Mouse (Mus musculus) hindbrain, embryonic 12.5 days (tissue): ENCODE data around the gene 2300002M23Rik. TPM values are rescaled to one million over a fixed set of nuclear protein-coding genes. Genes with fewer than 3 reads are reported as not detected.

ENCODE experiments used
- ATAC-seq: fragments of 200-750 bp; cut with Nextera tagmentation; 2 replicates; pipeline ENCODE4 v1.8.0; 2017; ENCODE audit warnings: moderate TSS enrichment; ENCODE audit not compliant: low FRiP score
- H3K27ac ChIP-seq: fragments of 300-500 bp; sonication (generic); 2 replicates; pipeline ENCODE4 v1.5.1; 2016; ENCODE audit warnings: mild to moderate bottlenecking
- H3K27me3 ChIP-seq: fragments of 300-500 bp; sonication (generic); 2 replicates; pipeline ENCODE4 v1.6.1; 2016; ENCODE audit warnings: mild to moderate bottlenecking
- H3K36me3 ChIP-seq: fragments of 300-500 bp; sonication (generic); 2 replicates; pipeline ENCODE4 v1.6.1; 2016; ENCODE audit warnings: mild to moderate bottlenecking
- H3K4me1 ChIP-seq: fragments of 300-500 bp; sonication (generic); 2 replicates; pipeline ENCODE4 v1.6.1; 2016
- H3K4me2 ChIP-seq: fragments of 300-500 bp; sonication (generic); replicated peaks from 2 replicates; pipeline ENCODE4 v1.6.1; 2016; ENCODE audit warnings: mild to moderate bottlenecking
- H3K4me3 ChIP-seq: fragments of 300-500 bp; sonication (generic); 2 replicates; pipeline ENCODE4 v1.5.1; 2016; ENCODE audit warnings: mild to moderate bottlenecking
- H3K9ac ChIP-seq: fragments of 300-500 bp; sonication (generic); 2 replicates; pipeline ENCODE4 v1.6.1; 2016; ENCODE audit warnings: mild to moderate bottlenecking, moderate library complexity
- H3K9me3 ChIP-seq: fragments of 300-500 bp; sonication (generic); replicated peaks from 2 replicates; pipeline ENCODE4 v1.6.1; 2016; ENCODE audit warnings: mild to moderate bottlenecking
- WGBS: fragments of 180-500 bp; shearing (Covaris S2); methylation state at CpG from one replicate; pipeline ENCODE4 v1.1.7; 2016; 5-methylcytosine and 5-hydroxymethylcytosine counted together
- polyA plus RNA-seq: library from polyadenylated mRNA; unstranded; fragments of >200 nt; fragmentation: Nextera tagmentation; extraction: Ambion mirVana; gene quantifications from 2 replicates; pipeline ENCODE4 v1.2.1, GENCODE M21; 2016

Gene 2300002M23Rik
- not detected in 2 replicates for polyA plus RNA-seq

DNA sequence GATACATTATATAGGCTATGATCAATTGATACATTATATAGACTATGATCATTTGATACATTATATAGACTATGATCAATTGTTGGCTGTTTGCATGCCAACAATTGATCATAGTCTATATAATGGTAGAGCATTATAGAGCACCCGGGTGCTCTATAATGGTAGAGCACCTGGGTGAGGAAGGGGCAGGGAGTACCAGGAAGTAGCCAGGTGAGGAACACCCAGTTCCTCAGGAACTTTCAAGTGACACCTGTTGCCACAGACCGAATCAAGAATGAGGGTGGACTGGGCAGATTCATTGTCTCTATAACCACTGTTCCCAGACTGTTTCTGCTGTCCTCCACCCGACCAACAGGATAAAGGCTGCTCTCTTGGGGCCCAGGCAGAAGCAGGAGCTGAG, at the start of gene 2300002M23Rik:
Gene 2300002M23Rik (plus strand): TSS at position 301 of the 400 bp plus-strand sequence.
- Histone ChIP-seq H3K4me3 (no peak within 1 kb of the TSS), H3K4me2 (no peak within 1 kb of the TSS), H3K27ac (no peak within 1 kb of the TSS), H3K27me3 (peaks cover 22% of the 10 kb centered on the region), H3K9me3 (no peaks in the 10 kb centered on the region), H3K4me1 (peaks cover 15% of the 10 kb centered on the region), H3K36me3 (no peaks in the 10 kb centered on the region), H3K9ac (no peak within 1 kb of the TSS)
- 59% methylated on average over 3 of the region's 3 CpGs for WGBS
- ATAC-seq, result no peak

DNA sequence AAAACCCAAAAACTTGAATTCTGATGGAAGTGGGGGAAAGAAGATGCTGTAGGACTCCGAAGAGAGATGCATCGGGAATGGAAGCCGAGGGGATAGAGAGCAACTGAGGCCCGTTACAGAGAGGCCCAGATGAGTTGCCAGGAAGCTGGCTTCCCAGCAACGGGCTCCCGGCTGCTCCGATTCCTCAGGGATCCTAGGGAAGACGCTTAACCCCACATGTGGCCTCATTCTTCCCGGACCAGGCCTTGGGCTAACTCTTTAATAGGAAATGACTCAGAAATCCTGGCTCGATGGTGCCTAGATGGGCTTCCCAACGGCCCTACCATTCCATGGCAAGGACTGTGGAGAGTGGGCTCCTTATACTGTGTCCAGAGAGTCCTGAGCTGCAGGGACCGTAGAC, 49.7 kb upstream of the 2300002M23Rik start:
- ATAC-seq, result no peak
- Histone ChIP-seq H3K36me3 (0 out of 2 replicates have a peak, but pooled peaks cover 7% of the 10 kb centered on the region), H3K9me3 (no peaks in the 10 kb centered on the region), H3K9ac (peak overlapping the region; percentile 55), H3K4me2 (peak overlapping the region; percentile 77), H3K4me3 (peak overlapping the region; percentile 55), H3K27ac (0 out of 2 replicates have a peak overlapping the region, but pooled peaks have one; percentile 40), H3K4me1 (peaks cover 32% of the 10 kb centered on the region), H3K27me3 (peaks cover 5% of the 10 kb centered on the region; the same call in 1 of the 2 replicates)
- 9% methylated on average over 12 of the region's 12 CpGs for WGBS

DNA sequence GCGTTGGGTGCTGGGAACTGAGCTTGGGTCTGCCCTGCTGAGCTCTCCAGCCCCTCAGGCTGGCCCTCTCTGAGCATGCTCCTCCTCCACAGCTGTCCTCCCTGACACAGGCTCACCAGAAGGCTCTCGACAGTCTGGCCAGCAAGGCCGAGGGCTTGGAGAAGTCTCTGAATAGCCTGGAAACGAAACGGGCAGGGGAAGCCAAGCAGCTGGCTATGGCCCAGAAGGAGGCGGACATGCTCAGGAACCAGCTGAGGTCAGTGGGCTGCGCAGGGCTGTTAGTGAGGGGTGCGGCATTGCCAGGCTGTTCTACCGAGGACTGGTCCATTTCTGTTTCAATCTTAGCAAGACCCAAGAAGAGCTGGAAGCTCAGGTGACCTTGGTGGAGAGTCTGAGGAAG, 42.9 kb upstream of the 2300002M23Rik start:
- Histone ChIP-seq H3K4me3 (no peak overlapping the region), H3K9me3 (no peaks in the 10 kb centered on the region), H3K36me3 (peaks cover 31% of the 10 kb centered on the region), H3K27ac (no peak overlapping the region), H3K4me2 (no peak overlapping the region), H3K4me1 (no peaks in the 10 kb centered on the region), H3K27me3 (no peaks in the 10 kb centered on the region), H3K9ac (no peak overlapping the region)
- WGBS, result 89% methylated on average over 9 of the region's 9 CpGs
- ATAC-seq, result no peak

GRCm38 (mm10) chr17:35526644-35527043, 40.6 kb upstream of the 2300002M23Rik start:
- Histone ChIP-seq H3K9ac (no peak overlapping the region), H3K4me3 (no peak overlapping the region), H3K9me3 (no peaks in the 10 kb centered on the region), H3K4me1 (peaks cover 7% of the 10 kb centered on the region; the same call in 1 of the 2 replicates), H3K27ac (no peak overlapping the region), H3K4me2 (no peak overlapping the region), H3K27me3 (no peaks in the 10 kb centered on the region), H3K36me3 (peaks cover 28% of the 10 kb centered on the region)
- ATAC-seq, result no peak
- 76% methylated on average over 8 of the region's 8 CpGs for whole genome bisulfite sequencing

DNA sequence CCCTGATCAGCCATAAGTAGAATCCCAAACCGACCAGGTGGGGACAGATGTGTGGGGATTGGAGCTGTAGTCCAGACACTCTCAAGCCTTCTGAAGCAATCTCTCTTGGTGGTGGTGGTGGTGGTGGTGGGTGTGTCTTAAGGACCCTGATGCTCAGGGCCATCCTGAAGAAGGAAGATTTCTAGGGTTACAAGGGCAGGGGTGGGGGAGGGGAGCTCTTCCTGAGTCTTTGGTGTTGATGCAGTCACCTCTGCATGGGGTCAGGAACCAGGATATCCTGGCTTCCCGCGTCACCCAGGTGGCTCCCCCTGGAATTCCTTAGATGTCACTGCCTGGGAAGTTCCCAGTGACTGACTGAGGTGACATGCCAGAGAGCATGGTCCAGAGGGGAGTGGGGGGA, 34.9 kb upstream of the 2300002M23Rik start:
- H3K36me3 ChIP-seq, result peaks cover 17% of the 10 kb centered on the region
- H3K9ac ChIP-seq, result no peak overlapping the region
- ATAC-seq, result no peak
- H3K9me3 ChIP-seq, result no peaks in the 10 kb centered on the region
- 12% methylated on average over 3 of the region's 3 CpGs for WGBS
- peaks cover 13% of the 10 kb centered on the region; the same call in 1 of the 2 replicates for H3K4me1 ChIP-seq
- no peak overlapping the region for H3K4me2 ChIP-seq
- H3K27me3 ChIP-seq, result 0 out of 2 replicates have a peak, but pooled peaks cover 3% of the 10 kb centered on the region
- no peak overlapping the region for H3K4me3 ChIP-seq
- no peak overlapping the region for H3K27ac ChIP-seq

DNA sequence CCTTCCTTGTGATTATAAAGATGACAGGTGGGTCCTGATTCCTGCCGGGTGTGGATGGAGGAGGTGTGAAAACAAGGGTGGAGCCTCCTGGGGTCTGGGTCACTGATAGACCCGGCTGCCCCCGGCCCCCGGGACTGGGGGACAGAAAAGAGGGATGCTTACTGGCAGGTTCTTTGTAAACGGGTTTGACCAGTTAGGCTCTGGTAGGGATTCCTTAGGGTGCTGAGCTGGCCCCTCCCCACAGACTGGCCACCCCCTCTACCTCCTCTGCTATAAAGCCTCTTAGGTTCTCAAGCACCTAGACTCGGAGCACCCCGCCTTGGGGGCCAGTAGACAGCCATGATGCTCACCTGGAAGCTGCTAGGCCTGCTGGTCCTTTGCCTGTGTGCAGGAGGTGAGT, 34.3 kb upstream of the 2300002M23Rik start, which contains the start of gene Psors1c2:
Gene Psors1c2 (plus strand): TSS at position 301 of the 400 bp plus-strand sequence.
- WGBS, result 48% methylated on average over 7 of the region's 7 CpGs

GRCm38 (mm10) chr17:35534343-35534742, 32.9 kb upstream of the 2300002M23Rik start:
- Histone ChIP-seq H3K9ac (no peak overlapping the region), H3K27ac (no peak overlapping the region), H3K36me3 (0 out of 2 replicates have a peak, but pooled peaks cover 4% of the 10 kb centered on the region), H3K4me2 (no peak overlapping the region), H3K4me3 (no peak overlapping the region), H3K27me3 (0 out of 2 replicates have a peak, but pooled peaks cover 3% of the 10 kb centered on the region), H3K4me1 (peaks cover 13% of the 10 kb centered on the region; the same call in 1 of the 2 replicates), H3K9me3 (no peaks in the 10 kb centered on the region)
- 14% methylated on average over 6 of the region's 6 CpGs for WGBS
- ATAC-seq, result peak; percentile 72

More for the DNA sequence above, 34.3 kb upstream of the 2300002M23Rik start, which contains the start of gene Psors1c2:
- peaks cover 13% of the 10 kb centered on the region; the same call in 1 of the 2 replicates for H3K4me1 ChIP-seq
- H3K36me3 ChIP-seq, result peaks cover 16% of the 10 kb centered on the region
- no peak for ATAC-seq
- no peak within 1 kb of the TSS for H3K4me2 ChIP-seq
- no peak within 1 kb of the TSS for H3K9ac ChIP-seq
- no peaks in the 10 kb centered on the region for H3K9me3 ChIP-seq
- H3K27me3 ChIP-seq, result 0 out of 2 replicates have a peak, but pooled peaks cover 3% of the 10 kb centered on the region
- no peak within 1 kb of the TSS for H3K4me3 ChIP-seq
- no peak within 1 kb of the TSS for H3K27ac ChIP-seq

- WGBS, result 86% methylated on average over 4 of the region's 4 CpGs
- H3K9ac ChIP-seq, result no peak overlapping the region
- H3K4me2 ChIP-seq, result no peak overlapping the region
- 0 out of 2 replicates have a peak, but pooled peaks cover 3% of the 10 kb centered on the region for H3K27me3 ChIP-seq
- ATAC-seq, result no peak
- no peak overlapping the region for H3K4me3 ChIP-seq
- H3K36me3 ChIP-seq, result no peaks in the 10 kb centered on the region
- no peaks in the 10 kb centered on the region for H3K9me3 ChIP-seq
- H3K4me1 ChIP-seq, result 0 out of 2 replicates have a peak, but pooled peaks cover 2% of the 10 kb centered on the region
- H3K27ac ChIP-seq, result no peak overlapping the region
These were observed 29.8 kb upstream of the 2300002M23Rik start for GRCm38 (mm10) chr17:35537421-35537820.

DNA sequence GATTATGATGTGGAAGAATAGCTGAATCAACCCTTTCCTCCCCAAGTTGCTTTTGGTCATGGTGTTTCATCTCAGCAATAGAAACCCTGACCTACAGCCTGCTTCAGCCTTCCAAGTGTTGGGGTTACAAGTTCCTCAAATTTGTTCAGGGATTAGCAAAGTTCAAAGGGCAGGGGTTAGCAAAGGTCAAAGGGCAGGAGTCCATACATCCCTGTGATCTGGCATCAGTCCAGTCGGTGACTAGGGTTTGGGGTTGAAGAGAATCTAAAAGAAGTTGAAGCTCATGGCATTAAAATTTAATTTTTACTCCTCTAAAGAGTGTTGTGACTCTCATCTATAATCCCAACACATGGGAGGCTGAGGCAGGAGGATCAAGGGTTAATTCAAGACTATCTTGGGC, 28.8 kb upstream of the 2300002M23Rik start:
- WGBS, result 74% methylated on average over 1 of the region's 1 CpGs
- Histone ChIP-seq H3K27ac (no peak overlapping the region), H3K4me3 (no peak overlapping the region), H3K36me3 (no peaks in the 10 kb centered on the region), H3K9me3 (no peaks in the 10 kb centered on the region), H3K4me2 (no peak overlapping the region), H3K27me3 (0 out of 2 replicates have a peak, but pooled peaks cover 1% of the 10 kb centered on the region), H3K4me1 (peaks cover 4% of the 10 kb centered on the region), H3K9ac (no peak overlapping the region)
- ATAC-seq, result no peak

DNA sequence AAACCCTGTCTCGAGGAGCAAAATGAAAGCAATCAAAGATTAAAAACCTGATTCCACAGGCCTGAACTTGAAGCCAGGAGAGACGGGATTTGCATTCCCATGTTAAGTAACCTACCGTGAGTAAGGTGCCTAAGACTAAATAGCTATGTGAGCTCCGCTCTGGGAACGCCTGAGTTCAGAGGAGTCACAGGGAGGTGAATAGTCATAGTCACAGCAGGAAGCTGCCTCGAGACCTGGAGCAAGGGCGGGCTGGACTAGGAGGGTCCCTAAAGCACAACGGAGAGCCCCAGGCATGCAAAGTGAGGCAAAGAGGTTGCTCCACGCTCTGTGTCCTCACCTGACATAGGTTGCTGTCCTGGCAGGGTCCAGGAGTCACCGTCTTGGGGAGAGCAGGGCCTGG, 27.7 kb upstream of the 2300002M23Rik start:
- H3K9ac ChIP-seq, result no peak overlapping the region
- no peak overlapping the region for H3K4me2 ChIP-seq
- no peaks in the 10 kb centered on the region for H3K9me3 ChIP-seq
- H3K27ac ChIP-seq, result no peak overlapping the region
- H3K36me3 ChIP-seq, result no peaks in the 10 kb centered on the region
- ATAC-seq, result no peak
- peaks cover 4% of the 10 kb centered on the region for H3K4me1 ChIP-seq
- 50% methylated on average over 10 of the region's 10 CpGs for WGBS
- H3K4me3 ChIP-seq, result no peak overlapping the region
- no peaks in the 10 kb centered on the region for H3K27me3 ChIP-seq

GRCm38 (mm10) chr17:35542761-35543411, 24.4 kb upstream of the 2300002M23Rik start:
- WGBS, result 74% methylated on average over 15 of the region's 15 CpGs
- H3K27ac ChIP-seq, result peak overlapping the region; percentile 77
- peaks cover 18% of the 10 kb centered on the region for H3K4me1 ChIP-seq
- ATAC-seq, result peak; percentile 15; the same call in 1 of the 2 replicates
- no peak overlapping the region for H3K9ac ChIP-seq
- no peaks in the 10 kb centered on the region for H3K9me3 ChIP-seq
- H3K27me3 ChIP-seq, result no peaks in the 10 kb centered on the region
- no peaks in the 10 kb centered on the region for H3K36me3 ChIP-seq
- peak overlapping the region; percentile 30 for H3K4me2 ChIP-seq
- no peak overlapping the region for H3K4me3 ChIP-seq

- H3K27me3 ChIP-seq, result no peaks in the 10 kb centered on the region
- H3K4me1 ChIP-seq, result peaks cover 18% of the 10 kb centered on the region
- peak overlapping the region; percentile 30 for H3K4me2 ChIP-seq
- H3K27ac ChIP-seq, result peak overlapping the region; percentile 77
- H3K4me3 ChIP-seq, result no peak overlapping the region
- WGBS, result 18% methylated on average over 14 of the region's 14 CpGs
- peak; percentile 82 for ATAC-seq
- no peak overlapping the region for H3K9ac ChIP-seq
- no peaks in the 10 kb centered on the region for H3K36me3 ChIP-seq
- no peaks in the 10 kb centered on the region for H3K9me3 ChIP-seq
These were observed 23.8 kb upstream of the 2300002M23Rik start for GRCm38 (mm10) chr17:35543412-35543861.
